Mouse (Mus musculus): Measurements from ENCODE around the gene Qtrt2.

The Qtrt2 gene

DNA sequence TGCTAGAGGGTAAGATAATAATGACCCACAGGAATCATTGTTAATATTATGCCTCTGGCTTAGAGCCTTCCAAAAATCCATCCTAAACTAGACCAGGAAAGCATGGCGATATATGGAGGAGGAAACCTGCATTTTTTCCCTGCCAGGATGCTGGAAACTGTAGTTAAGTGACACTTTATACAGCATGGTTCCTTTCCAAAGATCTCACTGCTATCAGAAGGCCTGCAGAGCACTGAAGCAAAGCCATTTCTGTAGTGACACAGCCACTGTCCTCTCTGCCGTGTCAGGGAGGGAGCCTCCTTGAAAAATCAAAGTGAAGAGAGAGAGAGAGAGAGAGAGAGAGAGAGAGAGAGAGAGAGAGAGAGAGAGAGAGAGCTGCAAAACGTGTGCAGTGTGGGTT lies 4.0 kb downstream of the Qtrt2 start:
- DNase-seq: no peak

- DNase-seq: no peak
These were observed 4.6 kb downstream of the Qtrt2 start for GRCm38 (mm10) chr16:43922024-43922423.

DNA sequence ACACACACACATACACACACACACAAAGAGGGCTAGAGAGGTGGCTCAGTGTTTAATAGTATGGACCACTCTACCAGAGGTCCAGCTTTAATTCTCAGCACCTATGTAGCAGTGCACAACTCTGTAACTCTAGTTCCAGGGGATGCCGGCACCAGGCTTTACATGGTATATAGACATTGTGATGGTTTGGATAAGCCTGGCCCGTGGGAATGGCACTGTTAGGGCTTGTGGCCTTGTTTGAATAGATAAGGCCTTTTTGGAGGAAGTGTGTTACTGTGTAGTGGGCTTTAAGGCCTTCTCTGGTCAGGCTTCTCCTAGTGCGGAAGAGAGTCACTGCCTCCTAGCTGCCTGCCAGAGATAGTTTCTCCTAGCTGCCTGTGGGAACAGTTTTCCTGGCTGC lies 7.7 kb downstream of the Qtrt2 start:
- DNase-seq: no peak

DNA sequence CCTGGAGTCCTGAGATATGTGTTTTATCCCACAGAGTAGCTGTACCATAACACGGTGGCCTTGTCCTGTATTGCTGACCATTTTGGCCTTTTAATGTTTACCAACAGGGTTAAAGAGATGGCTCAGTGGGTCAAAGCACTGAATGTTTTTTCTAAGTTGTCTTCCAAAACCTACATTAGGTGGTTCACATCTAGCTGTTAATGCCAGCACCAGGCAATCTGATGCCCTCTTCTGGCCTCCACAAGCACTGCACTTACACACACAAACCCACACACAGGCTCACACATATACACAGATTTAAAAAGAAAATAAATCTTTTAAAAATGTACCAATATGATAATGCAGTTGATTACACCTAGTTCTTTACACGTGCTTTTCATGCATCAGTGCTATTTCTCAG lies 17.7 kb downstream of the Qtrt2 start:
- DNase-seq: no peak

- DNase-seq: no peak
These were observed 26.0 kb downstream of the Qtrt2 start for GRCm38 (mm10) chr16:43900571-43900970.

DNA sequence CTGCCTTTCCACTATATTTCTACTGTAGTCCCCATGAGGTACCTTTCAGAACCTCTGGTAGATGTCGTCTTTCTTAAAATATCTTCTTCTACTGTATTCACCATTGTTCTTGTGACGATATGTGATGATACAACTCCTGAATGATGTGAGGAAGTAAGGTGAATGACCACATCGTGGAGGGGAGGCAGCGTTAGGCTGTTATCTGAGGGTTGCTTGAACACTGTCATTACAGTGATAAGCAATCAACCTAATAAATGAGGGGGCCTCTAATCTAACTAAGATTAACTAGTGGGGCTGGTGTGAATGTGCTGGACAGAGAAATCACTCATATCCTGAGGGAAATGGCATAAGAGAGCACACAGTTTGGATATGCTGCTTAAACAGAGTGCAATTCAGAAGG lies 26.5 kb downstream of the Qtrt2 start:
- no peak for DNase-seq

DNA sequence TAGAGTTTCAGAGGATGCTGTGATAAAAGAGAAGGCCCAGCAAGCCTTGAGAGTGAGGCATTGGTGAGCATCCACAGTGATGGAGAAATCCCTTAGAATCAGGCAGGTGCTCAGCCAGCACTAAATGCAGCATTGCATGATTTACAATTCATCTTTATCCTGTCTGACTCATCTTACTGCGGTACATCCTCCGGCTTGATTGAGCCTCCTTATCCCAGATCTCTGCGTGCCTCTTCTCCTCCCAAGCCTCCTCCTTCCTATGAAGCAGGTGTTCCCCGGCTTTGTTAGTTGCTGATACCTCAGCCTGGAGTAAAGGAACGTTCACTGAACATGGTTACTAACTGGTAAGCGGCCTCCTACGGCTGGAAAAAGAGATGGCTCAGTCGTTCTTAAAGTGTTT lies 32.1 kb downstream of the Qtrt2 start:
- no peak for DNase-seq

DNA sequence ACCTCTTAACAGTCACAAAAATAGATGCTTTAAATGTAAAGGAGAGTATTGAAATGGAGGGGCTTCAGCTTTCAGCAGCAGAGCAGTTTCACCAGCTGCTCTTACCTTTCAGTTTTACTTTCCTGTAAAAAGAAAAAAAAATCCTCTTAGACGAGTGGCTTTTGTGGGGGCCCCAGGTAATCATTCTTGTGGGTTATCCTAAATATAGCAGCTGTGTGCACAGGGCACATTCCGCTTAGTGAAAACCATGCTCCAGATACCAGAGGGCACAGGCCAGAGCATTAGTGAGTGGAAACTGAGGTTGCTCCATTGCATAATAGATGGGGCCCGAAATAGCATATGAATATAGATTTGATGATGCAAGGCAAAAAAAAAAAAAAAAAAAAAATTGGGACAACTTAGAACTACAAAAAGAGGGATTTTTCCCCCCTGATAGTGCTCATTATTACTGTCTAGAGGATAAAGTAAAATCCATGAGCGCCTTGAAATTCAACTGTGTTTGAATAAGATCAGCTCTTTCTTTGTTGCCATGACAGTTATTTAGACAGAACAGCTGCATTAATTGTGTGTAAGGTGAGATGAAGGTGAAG lies 35.8 kb downstream of the Qtrt2 start:
- DNase-seq: no peak

DNA sequence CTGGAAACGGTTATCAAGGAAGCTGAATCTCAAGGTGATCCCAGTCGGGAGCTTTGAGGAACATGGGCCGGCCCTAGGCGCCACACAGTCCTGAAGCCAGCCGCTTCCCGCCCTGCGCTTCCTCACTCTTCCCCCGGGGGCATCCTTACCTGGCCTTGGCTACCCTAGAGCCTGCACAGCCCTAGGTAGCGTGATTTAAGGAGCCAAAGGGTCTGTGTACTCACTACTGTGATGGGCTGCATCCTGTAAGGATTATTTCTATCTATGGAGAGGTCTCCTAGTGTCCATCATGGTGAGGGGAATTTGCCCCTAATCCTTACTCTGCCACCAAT lies 36.6 kb downstream of the Qtrt2 start:
- DNase-seq: peak; percentile 87

- peak; percentile 100 for DNase-seq
These were observed 37.2 kb downstream of the Qtrt2 start, which contains the start of gene Ccdc191 for GRCm38 (mm10) chr16:43889208-43890004. Gene Ccdc191 (plus strand): TSS chr16:43889800.

DNA sequence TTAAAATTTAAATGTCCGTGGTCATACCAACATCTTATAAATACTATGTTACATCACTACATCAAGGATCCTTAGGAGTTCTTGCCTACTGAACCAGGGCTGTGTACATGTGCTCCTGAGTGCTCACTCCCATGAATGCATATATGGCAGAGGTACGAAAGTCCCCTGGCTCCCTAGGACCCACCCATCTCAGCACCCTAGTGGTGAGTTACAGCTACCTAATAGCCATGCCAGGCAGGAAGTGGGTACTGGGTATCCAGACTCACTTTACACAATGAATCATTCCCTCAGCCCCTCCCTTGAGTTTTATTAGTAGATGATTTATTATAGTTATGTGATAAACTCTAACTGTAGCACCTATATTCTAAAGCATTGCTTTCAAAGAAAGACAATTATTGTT lies 44.3 kb downstream of the Qtrt2 start:
- no peak for DNase-seq

GRCm38 (mm10) chr16:43881636-43882035 lies 45.0 kb downstream of the Qtrt2 start:
- DNase-seq: peak; percentile 10

- no peak for DNase-seq
These were observed 46.8 kb downstream of the Qtrt2 start for GRCm38 (mm10) chr16:43879769-43880168.

DNA sequence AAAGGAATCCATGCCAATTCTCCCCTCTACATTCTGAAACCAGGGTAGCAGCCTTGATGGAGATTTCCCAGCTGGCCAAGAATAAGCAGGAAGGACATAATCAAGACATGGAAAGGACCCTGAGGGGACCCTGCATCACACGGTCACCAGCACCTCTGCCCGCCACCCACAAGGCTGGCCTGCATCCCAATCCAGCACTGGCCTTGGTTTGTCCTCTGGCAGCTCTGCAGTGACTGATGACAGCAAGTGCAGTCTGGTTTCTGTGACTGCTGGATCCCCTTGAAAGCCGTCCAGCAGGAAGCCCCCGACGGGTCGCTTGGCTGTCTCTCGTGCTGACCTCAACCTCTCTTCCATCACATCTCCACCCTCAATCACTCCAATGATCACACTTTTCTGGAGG lies 55.2 kb downstream of the Qtrt2 start:
- DNase-seq: no peak

DNA sequence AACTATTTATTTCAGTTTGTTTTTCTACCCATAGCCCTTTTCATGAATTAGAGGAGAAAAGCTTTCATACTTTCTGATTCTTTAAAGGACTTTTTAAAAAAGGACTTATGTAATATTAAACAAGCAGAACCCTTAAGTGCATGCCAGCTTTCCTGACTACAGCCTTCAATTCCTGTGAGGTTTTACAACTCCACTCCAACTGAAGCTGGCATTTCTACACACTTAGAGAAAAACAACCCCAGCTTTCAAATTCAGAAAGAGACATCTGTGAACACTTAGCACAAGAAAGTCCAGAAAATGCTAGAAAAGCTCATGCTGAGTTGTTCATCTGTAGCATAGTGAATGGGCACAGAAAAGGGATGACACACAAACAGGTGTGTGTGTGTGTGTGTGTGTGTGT lies 56.8 kb downstream of the Qtrt2 start:
- DNase-seq: no peak

GRCm38 (mm10) chr16:43860624-43861023 lies 66.0 kb downstream of the Qtrt2 start:
- DNase-seq: no peak

- DNase-seq: no peak
These were observed 67.6 kb downstream of the Qtrt2 start for GRCm38 (mm10) chr16:43858941-43859476.

GRCm38 (mm10) chr16:43849839-43850238 lies 76.8 kb downstream of the Qtrt2 start:
- no peak for DNase-seq

- no peak for DNase-seq
These were observed 85.4 kb downstream of the Qtrt2 start for GRCm38 (mm10) chr16:43841236-43841635.

- DNase-seq: no peak
These were observed 94.7 kb downstream of the Qtrt2 start for GRCm38 (mm10) chr16:43831957-43832356.

DNA sequence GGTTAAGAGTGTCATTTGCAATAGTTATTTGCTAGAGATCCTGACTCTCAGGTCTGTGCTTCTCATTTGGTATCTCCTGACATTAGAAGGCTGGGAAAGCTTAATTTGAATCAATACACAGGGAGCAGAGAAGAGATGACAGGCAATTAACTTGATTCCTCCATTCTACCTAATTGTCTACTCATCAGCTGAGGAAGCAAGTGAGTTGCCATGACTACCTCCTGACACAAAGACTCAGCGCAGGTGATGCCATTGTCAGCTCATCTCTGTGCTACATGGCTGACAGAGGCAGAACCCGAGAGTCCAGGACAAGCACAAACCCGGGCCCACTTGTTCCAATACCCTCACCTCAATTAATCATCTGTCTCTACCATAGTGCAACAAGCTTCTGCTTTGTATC lies 99.1 kb downstream of the Qtrt2 start:
- DNase-seq: no peak

GRCm38 (mm10) chr16:43818404-43818803 lies 108.2 kb downstream of the Qtrt2 start:
- no peak for DNase-seq

- no peak for DNase-seq
These were observed 110.3 kb downstream of the Qtrt2 start for GRCm38 (mm10) chr16:43816321-43816720.

GRCm38 (mm10) chr16:43814644-43815043 lies 112.0 kb downstream of the Qtrt2 start:
- no peak for DNase-seq
